Mouse (Mus musculus) stomach, postnatal 0 days (tissue): ENCODE measurements around the gene Wnt16. TPM values are rescaled to one million over a fixed set of nuclear protein-coding genes. Genes with fewer than 3 reads are reported as not detected.

ENCODE experiments used
- ATAC-seq: fragments of 200-750 bp; cut with Nextera tagmentation; 2 replicates; pipeline ENCODE4 v1.8.0; 2017; ENCODE audit not compliant: low FRiP score, low TSS enrichment
- DNase-seq: peaks from one replicate; pipeline ENCODE4 v3.0.0-alpha.2; 2016; ENCODE audit warnings: low spot score
- H3K27ac ChIP-seq: fragments of 300-500 bp; sonication (generic); replicated peaks from 2 replicates; pipeline ENCODE4 v1.5.1; 2014; ENCODE audit warnings: mild to moderate bottlenecking, control low read depth
- H3K27me3 ChIP-seq: fragments of 300-500 bp; sonication (generic); 2 replicates; pipeline ENCODE4 v1.6.1; 2014; ENCODE audit warnings: low read length; ENCODE audit not compliant: control insufficient read depth, insufficient read depth
- H3K36me3 ChIP-seq: fragments of 300-500 bp; sonication (generic); 2 replicates; pipeline ENCODE4 v1.6.1; 2014; ENCODE audit warnings: low read length, mixed read lengths; ENCODE audit not compliant: control insufficient read depth, insufficient read depth
- H3K4me1 ChIP-seq: fragments of 300-500 bp; sonication (generic); replicated peaks from 2 replicates; pipeline ENCODE4 v1.6.1; 2014; ENCODE audit warnings: antibody characterized with exemption; ENCODE audit not compliant: control insufficient read depth, insufficient read depth
- H3K4me2 ChIP-seq: fragments of 300-500 bp; sonication (generic); replicated peaks from 2 replicates; pipeline ENCODE4 v1.6.1; 2014; ENCODE audit warnings: low read depth, mild to moderate bottlenecking, control low read depth, moderate library complexity
- H3K4me3 ChIP-seq: fragments of 300-500 bp; sonication (generic); 2 replicates; pipeline ENCODE4 v1.5.1; 2014; ENCODE audit warnings: low read depth, low read length, control low read depth
- H3K9ac ChIP-seq: fragments of 300-500 bp; sonication (generic); 2 replicates; pipeline ENCODE4 v1.6.1; 2014; ENCODE audit warnings: mild to moderate bottlenecking, low read length, control low read depth, mixed read lengths
- H3K9me3 ChIP-seq: fragments of 300-500 bp; sonication (generic); 2 replicates; pipeline ENCODE4 v1.6.1; 2016; ENCODE audit warnings: low read length; ENCODE audit not compliant: control insufficient read depth
- CTCF ChIP-seq: IDR thresholded peaks from 2 replicates; pipeline ENCODE4 v1.5.1; 2016; ENCODE audit warnings: antibody characterized with exemption, low read depth, mild to moderate bottlenecking, moderate library complexity
- EP300 ChIP-seq: optimal IDR thresholded peaks from 2 replicates; pipeline ENCODE3; 2016; ENCODE audit warnings: antibody characterized with exemption
- WGBS: fragments of 180-500 bp; shearing (Covaris S2); extraction: QIAGEN DNeasy Blood & Tissue Kit; methylation state at CpG from one replicate; pipeline ENCODE4 v1.1.7; 2014; 5-methylcytosine and 5-hydroxymethylcytosine counted together
- polyA plus RNA-seq: library from polyadenylated mRNA; unstranded; fragments of >200 nt; fragmentation: Nextera tagmentation; extraction: Ambion mirVana; gene quantifications from 2 replicates; pipeline ENCODE4 v1.2.1, GENCODE M21; 2015

Wnt16 gene
- polyA plus RNA-seq, 1 experiment from 2014 or later, result 8.1 TPM

GRCm38 (mm10) chr6:22330169-22330960 lies 42.3 kb downstream of the Wnt16 start:
- no peak overlapping the region for H3K9ac ChIP-seq
- no peaks in the 10 kb centered on the region for H3K27me3 ChIP-seq
- H3K36me3 ChIP-seq, result no peaks in the 10 kb centered on the region; the same call in 1 of the 2 replicates
- H3K27ac ChIP-seq, result no peak overlapping the region
- ATAC-seq, result peak; percentile 36; the same call in 1 of the 2 replicates
- H3K4me2 ChIP-seq, result no peak overlapping the region
- H3K4me3 ChIP-seq, result no peak overlapping the region
- no peaks in the 10 kb centered on the region for H3K4me1 ChIP-seq
- no peak for TF ChIP-seq CTCF
- TF ChIP-seq EP300, result no peak
- no peak for DNase-seq
- WGBS, result 73% methylated on average over 13 of the region's 13 CpGs
- no peaks in the 10 kb centered on the region for H3K9me3 ChIP-seq

- peak; percentile 5 for DNase-seq
- no peak overlapping the region for H3K27ac ChIP-seq
Measured at GRCm38 (mm10) chr6:22332548-22332947, 44.5 kb downstream of the Wnt16 start.

GRCm38 (mm10) chr6:22339763-22340542 lies 51.9 kb downstream of the Wnt16 start:
- ATAC-seq, result peak; percentile 92
- 70% methylated on average over 15 of the region's 15 CpGs for WGBS

More at GRCm38 (mm10) chr6:22332548-22332947, 44.5 kb downstream of the Wnt16 start:
- Histone ChIP-seq H3K27me3 (no peaks in the 10 kb centered on the region), H3K9ac (no peak overlapping the region), H3K4me3 (no peak overlapping the region), H3K4me1 (no peaks in the 10 kb centered on the region), H3K36me3 (no peaks in the 10 kb centered on the region), H3K9me3 (no peaks in the 10 kb centered on the region), H3K4me2 (no peak overlapping the region)
- TF ChIP-seq CTCF, result no peak
- ATAC-seq, result no peak
- 72% methylated on average over 2 of the region's 2 CpGs for WGBS

DNA sequence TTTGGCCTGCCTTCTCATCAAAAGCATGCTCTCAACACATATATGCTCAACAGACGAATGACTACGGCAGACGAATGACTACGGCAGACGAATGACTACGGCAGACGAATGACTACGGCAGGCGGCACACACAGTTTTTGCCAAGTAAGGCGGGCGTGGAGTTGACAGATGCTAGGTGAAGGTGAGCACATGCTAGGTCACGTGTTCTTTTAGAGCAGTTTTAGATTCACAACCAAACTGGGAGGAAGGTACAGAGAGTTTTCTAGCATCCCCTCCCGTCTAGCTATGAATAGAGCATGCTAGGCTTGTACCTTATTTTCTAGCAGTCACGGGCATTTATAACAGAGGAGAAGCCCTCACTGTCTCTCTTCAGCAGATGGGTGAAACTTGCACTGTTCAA lies 52.8 kb downstream of the Wnt16 start:
- Histone ChIP-seq H3K9me3 (no peaks in the 10 kb centered on the region), H3K4me1 (no peaks in the 10 kb centered on the region), H3K27me3 (no peaks in the 10 kb centered on the region), H3K36me3 (no peaks in the 10 kb centered on the region), H3K27ac (no peak overlapping the region), H3K4me2 (no peak overlapping the region), H3K9ac (no peak overlapping the region), H3K4me3 (no peak overlapping the region)
- 78% methylated on average over 14 of the region's 14 CpGs for WGBS
- ATAC-seq (no peak), DNase-seq (no peak)
- TF ChIP-seq CTCF (no peak), EP300 (no peak)

More at GRCm38 (mm10) chr6:22339763-22340542, 51.9 kb downstream of the Wnt16 start:
- Histone ChIP-seq H3K27ac (no peak overlapping the region), H3K9me3 (no peaks in the 10 kb centered on the region), H3K4me2 (no peak overlapping the region), H3K27me3 (no peaks in the 10 kb centered on the region), H3K4me1 (no peaks in the 10 kb centered on the region), H3K9ac (no peak overlapping the region), H3K36me3 (no peaks in the 10 kb centered on the region), H3K4me3 (no peak overlapping the region)
- no peak for DNase-seq
- TF ChIP-seq EP300, result no peak
- TF ChIP-seq CTCF, result no peak

- Histone ChIP-seq H3K4me2 (no peak overlapping the region), H3K9ac (no peak overlapping the region)
- ATAC-seq, result no peak
Measured at GRCm38 (mm10) chr6:22343292-22343691, 55.3 kb downstream of the Wnt16 start.

DNA sequence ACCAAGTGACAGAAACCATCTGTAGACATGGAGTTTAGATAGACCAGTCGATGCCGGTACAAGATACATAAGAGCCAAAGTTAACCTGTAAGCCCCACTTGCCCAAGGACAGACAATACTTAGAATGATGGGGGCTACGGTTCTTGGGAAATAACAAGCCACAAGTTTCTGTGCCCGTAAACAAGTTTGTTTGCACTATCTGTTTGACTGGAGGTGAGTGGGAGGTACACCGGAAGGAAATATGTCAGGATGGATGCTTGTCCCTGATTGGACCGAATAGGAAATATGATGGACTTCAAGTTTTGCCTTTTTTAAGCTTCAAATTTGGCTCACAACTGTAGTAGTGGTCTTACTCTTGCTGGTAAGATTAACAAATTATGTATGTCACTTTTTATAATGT lies 55.7 kb downstream of the Wnt16 start:
- no peak overlapping the region for H3K4me3 ChIP-seq
- H3K4me1 ChIP-seq, result peaks cover 2% of the 10 kb centered on the region; the same call in 1 of the 2 replicates
- H3K9me3 ChIP-seq, result no peaks in the 10 kb centered on the region
- no peak overlapping the region for H3K4me2 ChIP-seq
- DNase-seq, result no peak
- no peak for ATAC-seq
- whole genome bisulfite sequencing, result 51% methylated on average over 6 of the region's 6 CpGs
- no peak for TF ChIP-seq EP300
- TF ChIP-seq CTCF, result no peak
- no peak overlapping the region for H3K9ac ChIP-seq
- H3K27ac ChIP-seq, result no peak overlapping the region
- no peaks in the 10 kb centered on the region for H3K36me3 ChIP-seq
- no peaks in the 10 kb centered on the region for H3K27me3 ChIP-seq

More at GRCm38 (mm10) chr6:22343292-22343691, 55.3 kb downstream of the Wnt16 start:
- no peak for DNase-seq
- no peak overlapping the region for H3K4me3 ChIP-seq
- H3K36me3 ChIP-seq, result no peaks in the 10 kb centered on the region
- H3K4me1 ChIP-seq, result peaks cover 2% of the 10 kb centered on the region; the same call in 1 of the 2 replicates
- TF ChIP-seq EP300, result no peak
- TF ChIP-seq CTCF, result no peak
- 20% methylated on average over 3 of the region's 3 CpGs for WGBS
- no peak overlapping the region for H3K27ac ChIP-seq
- no peaks in the 10 kb centered on the region for H3K27me3 ChIP-seq
- H3K9me3 ChIP-seq, result no peaks in the 10 kb centered on the region
